Mouse (Mus musculus) right cerebral cortex, postnatal 10 days (tissue): ENCODE data around the gene Kctd20.

Source experiments
- DNase-seq, 2 experiments: peaks; one replicate each; pipeline ENCODE4 v3.0.0; 2021; ENCODE audit warnings: low spot score in 2 of 2

Gene Kctd20

GRCm38 (mm10) chr17:28932274-28932673 is 19.5 kb upstream of the Kctd20 start:
- DNase-seq, result no peak

GRCm38 (mm10) chr17:28934120-28934916 is 17.4 kb upstream of the Kctd20 start:
- DNase-seq, result no peak

GRCm38 (mm10) chr17:28936133-28936532 is 15.6 kb upstream of the Kctd20 start:
- no peak for DNase-seq

GRCm38 (mm10) chr17:28936622-28937345 is 15.0 kb upstream of the Kctd20 start:
- DNase-seq, result peak in 1 of 2 experiments; percentile 22

GRCm38 (mm10) chr17:28940776-28941555 is 10.8 kb upstream of the Kctd20 start:
- DNase-seq, result peak in 1 of 2 experiments; percentile 22

GRCm38 (mm10) chr17:28942101-28942500 is 9.6 kb upstream of the Kctd20 start:
- no peak for DNase-seq

GRCm38 (mm10) chr17:28943740-28944139 is 8.0 kb upstream of the Kctd20 start, which contains the start of gene Pxt1:
TSS of gene Pxt1 (minus strand) at chr17:28943840.
- DNase-seq, result no peak

GRCm38 (mm10) chr17:28944481-28944880 is 7.3 kb upstream of the Kctd20 start:
- DNase-seq, result no peak

- DNase-seq, result no peak
These were observed 4.5 kb upstream of the Kctd20 start for GRCm38 (mm10) chr17:28947011-28947939.

- DNase-seq, result no peak
These were observed 3.1 kb upstream of the Kctd20 start for GRCm38 (mm10) chr17:28948661-28949060.

GRCm38 (mm10) chr17:28950751-28951150 is 999 bp upstream of the Kctd20 start:
- no peak for DNase-seq

GRCm38 (mm10) chr17:28953251-28953650 is 1.5 kb downstream of the Kctd20 start:
- DNase-seq, result no peak

- no peak for DNase-seq
These were observed 2.7 kb downstream of the Kctd20 start for GRCm38 (mm10) chr17:28954416-28954815.

GRCm38 (mm10) chr17:28960597-28960996 is 8.8 kb downstream of the Kctd20 start:
- no peak for DNase-seq

- DNase-seq, result no peak
These were observed 9.8 kb downstream of the Kctd20 start for GRCm38 (mm10) chr17:28961596-28961995.

- no peak for DNase-seq
These were observed 15.4 kb downstream of the Kctd20 start for GRCm38 (mm10) chr17:28967021-28967610.

GRCm38 (mm10) chr17:28970122-28970521 is 18.4 kb downstream of the Kctd20 start:
- no peak for DNase-seq

GRCm38 (mm10) chr17:28979091-28979490 is 27.3 kb downstream of the Kctd20 start:
- no peak for DNase-seq

GRCm38 (mm10) chr17:28981081-28981480 is 29.3 kb downstream of the Kctd20 start:
- no peak for DNase-seq

- DNase-seq, result no peak
These were observed 30.8 kb downstream of the Kctd20 start for GRCm38 (mm10) chr17:28982591-28982990.
